Mouse (Mus musculus) Muller cell, postnatal 12 days (primary cell): ENCODE results near the gene Dapk2.

ENCODE experiments used
- DNase-seq: peaks from one replicate; pipeline ENCODE4 v3.0.0-alpha.2; 2015; ENCODE audit errors: inconsistent ontology term

Dapk2 gene

DNA sequence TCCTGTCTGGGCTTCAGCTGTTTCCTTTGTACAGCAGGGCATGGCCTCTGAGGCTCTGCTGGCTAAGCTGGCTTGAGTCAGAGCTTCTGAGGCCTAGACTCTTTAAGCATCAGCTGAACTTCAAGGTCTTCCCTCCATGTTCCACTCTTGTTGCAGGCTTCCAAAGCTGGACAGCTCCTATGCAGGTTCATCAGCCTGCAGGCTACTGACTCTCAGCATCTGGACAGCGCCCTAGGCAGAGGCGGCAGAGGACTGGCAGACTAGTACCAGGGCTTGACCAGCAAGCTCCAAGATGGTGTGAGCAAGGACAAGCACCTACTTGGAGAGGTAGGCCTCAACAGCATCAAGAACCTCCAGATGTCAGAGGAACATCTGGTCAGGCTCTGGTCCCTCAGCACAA, 149.3 kb downstream of the Dapk2 start:
- peak; percentile 65 for DNase-seq

DNA sequence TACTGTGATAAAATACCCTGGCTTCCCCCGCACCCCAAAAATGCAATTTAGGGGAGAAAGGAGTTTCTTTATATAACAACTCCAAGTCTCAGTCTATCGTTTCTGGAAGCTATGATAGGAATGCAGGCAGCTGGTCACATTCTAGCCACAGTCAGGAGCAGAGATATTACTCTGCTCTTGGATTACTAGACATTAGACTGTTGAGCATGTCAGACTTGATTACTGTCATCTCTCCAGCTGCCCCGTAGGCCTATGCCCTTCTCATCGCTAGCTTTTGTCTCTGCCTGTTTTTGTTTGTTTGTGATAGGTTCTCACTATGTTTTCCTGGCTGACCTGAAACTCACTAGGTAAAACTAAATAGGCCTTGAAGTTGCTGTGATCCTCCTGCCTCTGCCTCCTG, 150.7 kb downstream of the Dapk2 start:
- peak; percentile 74 for DNase-seq

DNA sequence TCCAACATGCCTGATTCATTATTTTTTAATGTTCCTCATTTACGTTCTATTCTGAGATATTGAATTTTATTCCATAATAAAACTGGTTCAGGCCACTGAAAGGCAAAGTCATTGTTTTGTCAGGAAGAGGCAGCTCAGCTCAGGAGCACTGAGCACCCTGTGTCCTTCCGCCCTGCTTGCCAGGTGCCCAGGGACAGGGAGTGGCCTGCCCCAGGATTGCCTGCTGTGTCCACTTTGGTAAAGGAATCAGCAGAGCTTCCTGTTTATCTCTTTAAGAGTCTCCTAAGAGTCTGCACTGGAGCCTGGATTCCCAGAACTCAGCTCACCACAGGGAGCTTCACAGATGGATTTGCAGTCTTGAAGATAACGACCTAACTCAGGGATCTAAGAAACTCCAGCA, 153.4 kb downstream of the Dapk2 start:
- DNase-seq, result no peak

DNA sequence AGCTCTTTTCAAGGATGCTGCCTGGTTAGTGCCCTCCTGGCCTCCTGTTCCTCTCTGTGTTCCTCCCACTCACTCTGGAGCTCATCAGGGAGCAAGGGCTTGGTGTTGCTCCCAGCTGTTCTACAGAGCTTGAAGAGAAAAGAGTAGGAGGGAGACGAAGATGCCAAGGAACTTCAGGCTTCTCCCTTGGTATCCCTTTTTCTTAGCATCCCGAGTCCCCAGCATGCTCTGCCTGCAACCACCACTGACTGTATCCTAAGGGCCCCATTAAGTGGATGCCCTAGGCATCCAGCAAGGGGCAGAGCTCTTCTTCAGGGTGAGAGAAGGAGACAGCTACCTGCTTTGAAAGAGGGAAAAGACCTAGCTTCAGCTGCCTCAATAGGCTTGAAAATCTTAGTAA, 158.6 kb downstream of the Dapk2 start:
- DNase-seq, result no peak
